Mouse (Mus musculus) left cerebral cortex, postnatal 10 days (tissue): ENCODE data around the gene Elfn2. TPM values are rescaled to one million over a fixed set of nuclear protein-coding genes. Genes with fewer than 3 reads are reported as not detected.
A peak's percentile ranks its signal among the peaks of the same experiment; 100 is the strongest.

Source experiments
- DNase-seq, 2 experiments: peaks; one replicate each; pipeline ENCODE4 v3.0.0; 2021 to 2022; ENCODE audit warnings: low spot score in 2 of 2, mixed read lengths in 1 of 2; ENCODE audit errors: extremely low spot score in 1 of 2
- intact Hi-C: fragments of 180-260 bp; cut with DNase I; formaldehyde crosslinking; loops from one replicate; pipeline ENCODE4 v1.15.1; 2025
- total RNA-seq, 2 experiments: library from RNA; stranded (reverse); gene quantifications; 2 replicates each; pipeline ENCODE4 v1.2.3; 2021

Elfn2 gene
- total RNA-seq, 2 experiments from 2014 or later = 92.2 to 116 TPM

GRCm38 (mm10) chr15:78698084-78698483, 20.5 kb downstream of the Elfn2 start:
- peak in 1 of 2 experiments; percentile 70 for DNase-seq
- intact Hi-C loops = no loop called here

- DNase-seq = no peak
- intact Hi-C loops = no loop called here
Observed at GRCm38 (mm10) chr15:78695745-78696144, 22.8 kb downstream of the Elfn2 start.

DNA sequence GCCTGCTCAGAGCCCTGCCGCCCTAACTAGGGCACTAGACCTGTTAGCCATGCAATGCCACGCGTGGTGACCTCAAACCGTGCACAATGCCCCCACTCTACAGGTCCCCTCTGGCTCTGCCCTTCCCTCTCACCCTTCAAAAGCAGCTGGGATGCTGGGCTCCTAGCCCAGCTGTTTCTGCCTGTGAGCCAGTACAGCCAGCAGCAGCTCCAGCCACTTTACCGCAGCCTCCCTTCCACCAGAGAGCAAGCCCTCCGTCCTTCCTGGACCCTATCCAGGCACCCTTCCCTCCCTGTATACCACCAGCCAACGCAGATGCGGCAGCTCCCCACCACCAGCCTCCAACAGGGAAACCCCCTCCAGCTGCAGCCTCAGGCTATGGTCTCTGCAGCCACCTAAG, 26.1 kb downstream of the Elfn2 start:
- intact Hi-C loops = no loop called here
- DNase-seq = no peak

- intact Hi-C loops = no loop called here
- no peak for DNase-seq
Observed at GRCm38 (mm10) chr15:78690716-78691115, 27.9 kb downstream of the Elfn2 start.

DNA sequence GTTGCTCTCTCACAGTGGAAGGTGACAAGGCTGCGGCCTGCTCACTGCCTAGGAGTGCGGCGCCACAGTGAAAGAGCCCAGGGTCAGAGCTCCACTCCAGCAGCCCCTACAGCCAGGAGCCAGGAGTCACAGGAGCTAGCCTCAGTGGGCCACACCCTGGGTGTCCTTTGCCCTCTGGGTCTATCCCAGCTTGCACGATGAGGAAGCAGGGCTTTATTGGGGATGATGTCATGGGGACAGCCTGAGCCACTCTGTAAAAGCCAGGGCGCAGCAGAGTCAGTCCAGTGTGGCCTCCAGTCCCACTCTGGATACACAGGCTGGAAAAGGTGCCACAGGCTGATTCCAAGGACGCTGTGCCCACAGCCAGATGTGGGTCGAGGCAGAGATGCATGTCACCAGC, 31.7 kb downstream of the Elfn2 start:
- no peak for DNase-seq
- intact Hi-C loops = no loop called here

DNA sequence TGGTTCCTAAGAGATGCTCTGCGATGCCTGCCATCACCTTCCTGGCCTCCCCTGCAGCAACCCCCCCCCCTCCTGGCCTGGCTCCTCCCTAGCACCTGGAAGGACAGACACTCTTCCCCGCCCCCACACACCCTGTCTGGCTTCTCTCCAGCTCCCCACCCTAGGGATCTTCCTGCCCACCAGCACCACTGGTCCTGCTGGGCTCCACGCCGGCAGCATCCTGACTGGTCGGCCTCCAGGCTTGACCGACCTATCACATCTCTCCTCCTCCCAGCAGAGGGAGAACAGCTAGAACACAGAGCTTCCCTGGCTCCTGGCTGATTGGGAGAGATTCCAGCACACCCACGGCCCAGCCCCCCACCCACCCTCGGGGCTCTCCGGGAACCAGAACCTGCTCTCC, 34.5 kb downstream of the Elfn2 start:
- intact Hi-C loops = no loop called here

DNA sequence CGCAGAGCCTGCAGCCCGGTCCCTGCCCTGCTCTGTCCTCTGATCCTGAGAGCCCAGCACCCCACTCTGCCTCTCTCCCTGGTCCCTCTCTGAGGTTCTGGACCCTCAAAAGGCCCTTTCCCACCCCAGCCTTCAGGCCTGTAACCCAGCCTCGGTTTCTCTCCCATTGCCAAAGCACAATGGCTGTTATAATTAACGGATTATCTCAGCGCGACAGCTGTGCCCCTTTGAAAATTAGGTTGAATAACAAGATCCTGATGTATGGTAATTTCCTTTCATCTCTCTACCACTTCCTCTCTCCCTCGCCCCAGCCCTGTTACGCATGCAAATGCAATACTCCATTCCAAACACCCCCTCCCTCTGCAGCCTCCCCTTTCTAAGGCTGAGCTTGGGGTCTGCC, 35.1 kb downstream of the Elfn2 start:
- intact Hi-C loops = no loop called here
- DNase-seq = no peak

More for the DNA sequence above, 34.5 kb downstream of the Elfn2 start:
- DNase-seq = peak; percentile 49 to 83

- no peak for DNase-seq
Observed at GRCm38 (mm10) chr15:78681781-78682180, 36.8 kb downstream of the Elfn2 start.

DNA sequence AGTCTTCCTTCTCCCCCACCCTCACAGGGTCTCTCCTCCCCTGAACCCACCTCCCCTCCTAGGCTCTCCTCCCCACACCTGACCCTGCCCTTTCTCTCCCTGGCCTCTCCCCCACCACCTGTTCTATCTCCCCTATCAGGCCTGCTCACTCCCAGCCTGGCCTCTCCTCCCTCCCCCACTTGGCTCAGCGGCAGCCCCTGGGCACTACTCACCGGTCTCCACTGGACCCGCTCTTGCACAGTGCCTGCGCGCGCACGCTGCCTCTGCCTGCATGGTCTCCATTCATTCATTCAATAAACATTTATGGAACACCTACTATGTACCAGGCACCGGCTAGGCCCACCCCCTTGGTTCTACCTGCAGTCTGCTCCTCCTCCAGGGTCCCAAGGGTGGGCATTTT, 37.3 kb downstream of the Elfn2 start:
- intact Hi-C loops = no loop called here
- no peak for DNase-seq

More at GRCm38 (mm10) chr15:78681781-78682180, 36.8 kb downstream of the Elfn2 start:
- intact Hi-C loops = no loop called here

DNA sequence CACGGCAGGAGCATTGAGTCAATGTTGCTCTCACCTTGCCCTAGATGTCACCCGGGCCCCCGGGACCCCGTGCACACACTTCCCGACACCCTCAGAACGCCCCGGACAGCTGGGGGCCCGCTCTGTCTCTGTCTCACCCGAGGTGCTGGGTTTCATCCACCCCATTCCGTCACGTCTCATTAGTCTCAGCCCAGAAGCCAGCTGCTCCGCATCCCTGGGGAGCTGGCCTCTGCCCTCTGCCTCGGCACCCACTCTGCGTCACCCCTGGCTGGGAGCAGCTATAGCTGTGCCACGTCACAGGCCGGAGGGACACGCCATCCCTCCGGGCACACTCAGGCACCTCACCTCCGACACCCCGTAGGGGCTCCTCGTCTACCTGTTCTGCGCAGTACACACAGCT, 38.3 kb downstream of the Elfn2 start:
- intact Hi-C loops = no loop called here
- no peak for DNase-seq

DNA sequence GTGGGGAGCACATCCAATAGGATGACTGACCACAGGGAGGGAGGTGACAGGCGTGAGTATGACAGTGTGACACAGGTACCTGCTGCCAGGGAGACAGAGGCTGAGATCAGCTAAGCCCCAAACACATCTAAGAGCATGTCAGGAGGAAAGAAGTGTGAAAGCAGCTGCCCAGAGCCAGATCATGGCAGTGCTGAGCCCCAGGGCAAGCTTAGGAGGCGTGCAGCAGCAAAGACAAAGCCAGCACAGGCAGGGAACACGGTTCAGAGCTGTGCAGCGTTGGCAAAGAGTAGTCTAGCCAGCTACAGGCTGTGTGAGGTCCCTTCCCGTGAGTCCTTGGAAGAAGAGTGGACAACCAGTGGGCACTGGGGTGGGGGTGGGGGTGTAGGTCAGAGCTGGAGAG, 40.9 kb downstream of the Elfn2 start:
- intact Hi-C loops = no loop called here
- no peak for DNase-seq

DNA sequence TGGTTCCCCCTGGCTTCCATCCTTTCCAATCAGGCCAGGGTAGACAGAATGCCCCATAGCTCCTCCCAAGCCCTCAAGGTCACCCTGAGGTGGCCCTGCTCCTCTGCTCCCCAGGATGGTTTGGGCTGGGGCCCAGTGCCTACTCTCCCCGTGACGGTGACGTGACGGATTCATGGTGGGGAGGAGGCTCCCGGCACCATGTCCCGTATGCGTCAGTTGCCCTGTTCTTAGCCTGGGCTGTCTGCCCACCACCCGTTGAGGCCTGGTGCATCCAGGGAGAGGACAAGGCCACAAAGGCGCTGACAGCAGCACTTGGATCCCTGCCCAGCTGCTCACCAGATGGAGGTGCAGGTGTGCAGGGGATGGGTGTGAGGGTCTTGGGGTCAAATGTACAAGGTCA, 41.6 kb downstream of the Elfn2 start:
- DNase-seq = peak in 1 of 2 experiments; percentile 73

DNA sequence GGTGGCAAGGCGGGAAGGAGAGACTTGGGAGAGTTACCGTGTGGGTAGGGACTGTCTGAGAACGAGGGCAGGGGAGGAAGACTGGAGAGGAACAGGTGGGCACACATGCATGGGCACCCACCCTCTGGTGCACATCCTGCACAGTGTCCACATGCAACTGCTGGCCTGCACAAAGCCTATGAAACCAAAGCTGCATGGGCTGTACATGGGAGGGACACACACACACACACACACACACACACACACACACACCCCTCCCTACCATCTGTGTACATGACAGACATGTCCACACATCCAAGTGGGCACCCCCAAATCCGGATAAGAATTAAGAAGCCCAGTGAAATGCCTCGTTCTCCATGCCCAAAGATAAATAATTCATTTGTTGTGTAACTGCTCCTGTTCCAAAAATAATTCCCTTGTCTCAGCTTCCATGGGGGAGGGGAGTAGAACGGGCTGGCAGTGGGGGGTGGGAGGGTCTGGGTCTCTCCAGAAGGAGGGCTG, 43.6 kb downstream of the Elfn2 start:
- peak in 1 of 2 experiments; percentile 31 for DNase-seq
- intact Hi-C loops = loop anchor here (5.0 kb wide), 1 partner anchor 37 kb away; no protein-coding TSS in a partner anchor

More for the DNA sequence above, 41.6 kb downstream of the Elfn2 start:
- intact Hi-C loops = no loop called here

DNA sequence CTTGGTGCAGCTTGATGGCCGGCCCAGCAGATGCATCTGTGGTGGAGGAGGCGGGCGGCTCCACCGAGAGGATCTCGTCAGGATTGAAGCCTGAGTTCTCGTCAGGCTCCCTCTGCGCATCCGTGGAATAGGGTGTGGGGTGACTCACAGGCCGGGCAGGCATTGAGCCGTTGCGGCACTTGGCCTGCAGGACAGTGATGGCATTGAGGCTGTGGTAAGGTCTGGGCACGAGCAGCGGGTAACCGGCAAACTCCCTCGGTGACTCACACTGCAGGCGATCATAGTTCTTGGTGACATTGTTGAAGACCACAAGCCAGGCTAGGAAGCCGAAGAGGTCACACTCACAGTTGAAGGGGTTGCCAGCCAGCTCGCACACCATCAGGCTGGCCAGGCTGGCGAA, 45.1 kb downstream of the Elfn2 start:
- no peak for DNase-seq
- intact Hi-C loops = loop anchor here (5.0 kb wide), 1 partner anchor 39 kb away; no protein-coding TSS in a partner anchor

DNA sequence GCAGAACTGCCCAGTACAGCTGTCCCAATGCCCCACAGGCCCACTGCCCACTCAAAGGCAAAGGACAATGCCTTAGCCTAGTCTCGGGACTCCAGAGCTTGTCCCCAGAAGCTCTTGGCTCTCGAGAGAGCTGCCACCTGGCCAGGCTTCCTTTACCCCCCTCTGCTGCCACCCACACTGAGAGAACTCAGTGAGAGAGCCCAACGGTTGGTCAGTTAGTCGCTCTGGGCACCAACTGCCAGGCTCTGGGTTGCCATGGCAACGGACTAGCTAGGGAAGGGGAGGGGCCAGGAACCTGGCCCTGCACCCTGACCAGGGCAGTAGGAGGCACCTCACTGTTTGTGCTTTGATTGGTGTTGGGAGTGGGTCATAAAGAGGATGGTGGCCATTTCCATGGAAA, 48.2 kb downstream of the Elfn2 start:
- peak; percentile 50 to 85 for DNase-seq
- intact Hi-C loops = loop anchor here (5.0 kb wide), 1 partner anchor 42 kb away; no protein-coding TSS in a partner anchor

- intact Hi-C loops = no loop called here
- DNase-seq = no peak
Observed at GRCm38 (mm10) chr15:78669221-78669871, 49.2 kb downstream of the Elfn2 start.

DNA sequence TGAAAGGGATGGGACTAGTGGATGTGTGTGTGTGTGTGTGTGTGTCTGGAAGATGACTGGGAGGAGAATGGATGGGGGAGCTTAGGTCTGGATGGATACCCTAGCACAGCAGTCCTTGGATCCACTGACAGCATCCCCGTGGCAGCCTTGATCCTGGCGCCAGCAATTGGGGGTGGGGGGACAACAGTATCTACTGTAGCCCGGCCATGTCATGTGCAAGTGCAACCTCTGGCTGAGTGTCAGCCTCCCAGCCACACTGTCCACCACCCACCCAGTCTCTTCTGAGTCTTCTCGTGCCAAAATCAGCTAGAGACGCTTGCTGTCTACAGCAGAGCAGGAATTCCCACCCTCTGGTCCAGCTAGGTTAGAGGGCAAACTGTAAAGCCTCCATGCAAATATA, 54.3 kb downstream of the Elfn2 start:
- DNase-seq = peak in 1 of 2 experiments; percentile 81
- intact Hi-C loops = no loop called here

- no peak for DNase-seq
- intact Hi-C loops = no loop called here
Observed at GRCm38 (mm10) chr15:78651169-78651568, 67.4 kb downstream of the Elfn2 start.

- DNase-seq = no peak
- intact Hi-C loops = no loop called here
Observed at GRCm38 (mm10) chr15:78647746-78648145, 70.8 kb downstream of the Elfn2 start.

DNA sequence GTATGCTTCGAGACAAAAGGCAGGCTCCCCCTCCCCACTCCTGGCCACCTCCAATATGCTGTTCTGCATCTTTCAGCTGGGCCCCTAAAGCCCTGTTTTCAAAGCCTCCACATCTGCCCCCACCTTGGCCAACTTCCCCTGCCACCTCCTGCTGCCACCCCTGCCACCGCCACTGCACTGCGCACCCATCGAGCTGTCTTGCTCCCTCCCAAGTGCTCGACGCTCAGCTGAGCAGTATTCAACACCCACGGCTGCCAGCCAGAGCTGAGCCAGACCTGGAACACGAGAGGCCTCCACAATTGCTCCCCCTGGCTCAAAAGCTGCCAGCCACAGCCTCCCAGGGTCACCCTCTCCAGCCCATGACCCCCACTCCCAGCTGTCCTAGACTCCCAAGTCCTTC, 74.0 kb downstream of the Elfn2 start:
- intact Hi-C loops = no loop called here

GRCm38 (mm10) chr15:78643633-78644032, 74.9 kb downstream of the Elfn2 start:
- intact Hi-C loops = no loop called here
- no peak for DNase-seq

More for the DNA sequence above, 74.0 kb downstream of the Elfn2 start:
- no peak for DNase-seq
